Mouse (Mus musculus) kidney, adult 2 months (tissue): ENCODE measurements at regions not wholly inside any gene's neighbourhood (a gene's known extent, or its start where the extent isn't known, plus 50 kb on each side); places are given as distances from the start of the nearest gene placed in this dataset.

Source experiments
- DNase-seq: peaks from one replicate; pipeline ENCODE4 v3.0.0; 2021
- H3K27ac ChIP-seq: fragments of 200-500 bp; 2 replicates; pipeline ENCODE4 v1.5.1; 2012; ENCODE audit warnings: low read depth, low read length, control low read depth, inconsistent platforms; ENCODE audit not compliant: insufficient read depth
- H3K27me3 ChIP-seq: fragments of 200-500 bp; replicated peaks from 2 replicates; pipeline ENCODE4 v1.6.1; 2012; ENCODE audit warnings: mild to moderate bottlenecking, moderate library complexity, low read length, inconsistent platforms; ENCODE audit not compliant: control insufficient read depth, insufficient read depth
- H3K36me3 ChIP-seq: fragments of 200-500 bp; 2 replicates; pipeline ENCODE4 v1.6.1; 2012; ENCODE audit warnings: mild to moderate bottlenecking, moderate library complexity, low read length, inconsistent platforms; ENCODE audit not compliant: control insufficient read depth, insufficient read depth
- H3K4me1 ChIP-seq: fragments of 200-500 bp; 2 replicates; pipeline ENCODE4 v1.6.1; 2011; ENCODE audit warnings: low read length; ENCODE audit not compliant: control insufficient read depth, insufficient read depth
- H3K4me3 ChIP-seq: fragments of 200-500 bp; 2 replicates; pipeline ENCODE4 v1.5.1; 2011; ENCODE audit warnings: mild to moderate bottlenecking, low read depth, low read length, control low read depth; ENCODE audit not compliant: insufficient read depth
- CTCF ChIP-seq: fragments of 200-500 bp; conservative IDR thresholded peaks from 2 replicates; pipeline ENCODE4 v1.5.1; 2011; ENCODE audit warnings: low read depth, mild to moderate bottlenecking, control low read depth, low read length, moderate library complexity, mixed read lengths; ENCODE audit not compliant: insufficient read depth, insufficient read length
- POLR2A ChIP-seq: fragments of 200-500 bp; IDR thresholded peaks from one replicate; pipeline ENCODE4 v1.6.1; 2011; ENCODE audit warnings: low read depth, low read length, control low read depth
- WGBS: fragments of 180-500 bp; shearing (Covaris S2); methylation state at CpG from one replicate; pipeline ENCODE4 v1.1.7; 2018; 5-methylcytosine and 5-hydroxymethylcytosine counted together

DNA sequence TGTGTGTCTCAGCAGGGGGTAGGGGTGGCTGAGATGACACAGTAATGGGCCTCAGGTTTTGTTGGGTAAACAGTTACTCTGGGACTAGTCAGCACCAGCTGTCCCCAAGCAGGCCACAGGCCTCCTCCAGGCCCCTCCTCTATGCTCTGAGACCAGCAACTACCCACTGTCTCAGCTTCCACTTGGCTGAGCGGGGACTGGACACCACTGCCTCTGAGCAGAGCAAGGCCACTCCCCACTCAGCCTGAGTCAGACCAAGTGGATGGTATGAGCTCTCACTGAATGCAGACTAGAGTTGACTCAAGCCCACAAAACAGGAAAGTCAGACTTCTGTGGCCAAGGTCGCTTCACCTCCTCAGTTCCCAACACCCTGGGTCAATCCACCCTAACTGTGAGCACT is 540.5 kb upstream of the Btbd3 start:
- Histone ChIP-seq H3K27ac (no peak overlapping the region), H3K4me3 (no peak overlapping the region), H3K36me3 (no peaks in the 10 kb centered on the region), H3K27me3 (no peaks in the 10 kb centered on the region), H3K4me1 (no peaks in the 10 kb centered on the region)
- TF ChIP-seq CTCF, result no peak
- TF ChIP-seq POLR2A, result no peak
- peak; percentile 41 for DNase-seq
- 85% methylated on average over 2 of the region's 2 CpGs for WGBS

DNA sequence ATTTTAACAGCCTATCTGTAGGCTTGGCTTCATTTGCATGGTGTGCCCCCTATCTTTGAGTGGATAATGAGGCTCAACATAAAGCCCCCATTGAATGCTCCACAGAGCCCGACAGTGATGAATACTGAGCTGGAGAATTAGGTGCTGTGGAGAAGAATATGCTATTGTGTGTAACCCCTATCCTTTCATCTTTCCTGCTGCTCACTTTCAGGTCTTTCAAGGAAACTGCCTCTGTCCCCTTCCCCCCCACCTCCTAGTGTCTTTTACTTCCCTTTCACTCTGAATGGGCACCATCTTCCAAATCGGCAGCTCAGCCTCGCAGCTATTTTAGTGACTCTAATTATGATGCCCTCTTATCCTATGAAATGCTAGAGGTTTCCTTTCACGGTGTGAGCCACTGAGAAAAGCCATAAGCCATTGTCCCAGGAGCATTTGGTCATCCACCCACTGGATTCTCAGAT is 549.8 kb upstream of the Btbd3 start:
- no peak for DNase-seq
- Histone ChIP-seq H3K4me3 (no peak overlapping the region), H3K4me1 (no peaks in the 10 kb centered on the region), H3K36me3 (no peaks in the 10 kb centered on the region), H3K27me3 (no peaks in the 10 kb centered on the region; the same call in 1 of the 2 replicates), H3K27ac (no peak overlapping the region)
- 29% methylated on average over 4 of the region's 4 CpGs for WGBS
- TF ChIP-seq POLR2A (no peak), CTCF (no peak)

DNA sequence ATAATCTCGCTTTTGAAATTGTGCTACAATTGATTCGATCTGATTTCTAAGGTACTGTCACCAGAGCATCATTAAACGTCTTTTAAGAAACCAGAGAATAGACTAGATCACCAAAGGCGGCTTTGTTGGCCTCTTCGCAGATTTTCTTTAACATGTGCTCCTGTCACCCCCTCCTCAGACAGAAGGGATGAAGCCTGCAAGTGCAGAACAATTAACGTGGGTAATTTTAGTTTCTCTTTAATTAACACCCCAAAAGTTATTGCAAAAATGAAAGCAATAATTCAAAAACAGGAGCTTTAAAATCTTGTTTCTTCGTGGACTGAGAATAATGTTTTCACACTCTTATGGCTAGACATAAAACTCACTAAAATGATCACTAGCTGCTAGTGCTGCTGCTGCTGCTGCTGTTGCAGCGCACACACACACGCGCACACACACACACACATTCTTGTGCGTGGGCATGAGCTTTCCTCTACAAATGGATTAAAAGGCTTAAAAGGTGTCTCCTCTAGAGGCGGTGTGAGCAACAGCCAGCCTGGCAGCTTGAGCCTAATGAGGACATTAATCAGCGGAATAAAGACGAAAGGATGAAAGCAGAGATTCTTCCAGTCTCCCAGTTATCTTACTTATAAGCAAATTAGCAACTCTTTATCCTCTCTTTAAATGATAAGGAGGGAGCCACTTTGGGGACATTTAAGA is 550.5 kb upstream of the Btbd3 start:
- 55% methylated on average over 14 of the region's 14 CpGs for WGBS
- TF ChIP-seq CTCF (no peak), POLR2A (no peak)
- Histone ChIP-seq H3K27me3 (no peaks in the 10 kb centered on the region; the same call in 1 of the 2 replicates), H3K4me3 (no peak overlapping the region), H3K27ac (no peak overlapping the region), H3K36me3 (no peaks in the 10 kb centered on the region), H3K4me1 (no peaks in the 10 kb centered on the region)
- DNase-seq, result no peak

- no peak for TF ChIP-seq CTCF
- TF ChIP-seq POLR2A, result no peak
- H3K4me3 ChIP-seq, result no peak overlapping the region
- H3K4me1 ChIP-seq, result no peaks in the 10 kb centered on the region
- no peaks in the 10 kb centered on the region for H3K36me3 ChIP-seq
- 74% methylated on average over 12 of the region's 12 CpGs for WGBS
- H3K27me3 ChIP-seq, result no peaks in the 10 kb centered on the region; the same call in 1 of the 2 replicates
- peak overlapping the region; percentile 44; the same call in 1 of the 2 replicates for H3K27ac ChIP-seq
- no peak for DNase-seq
Measured at GRCm38 (mm10) chr2:137704948-137705723, 551.2 kb upstream of the Btbd3 start.

DNA sequence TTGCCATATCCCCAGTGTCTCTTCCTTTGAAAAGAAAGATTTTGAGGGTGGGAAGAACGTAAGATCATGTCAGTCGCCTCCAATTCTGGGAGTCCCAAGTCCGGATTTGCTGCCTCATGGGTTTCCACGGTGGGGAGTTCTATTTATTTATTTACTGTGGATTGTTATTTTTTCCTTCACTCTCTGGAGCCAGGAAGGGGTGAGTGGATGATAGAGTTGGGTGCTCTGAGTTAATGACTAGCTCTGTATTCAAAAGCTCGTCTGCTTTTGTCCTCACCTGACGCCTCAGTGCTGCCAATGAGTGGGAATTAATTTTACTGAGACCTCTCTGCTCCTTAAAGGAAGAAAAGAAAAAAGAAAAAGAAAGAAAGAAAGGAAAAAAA is 551.8 kb upstream of the Btbd3 start:
- Histone ChIP-seq H3K36me3 (no peaks in the 10 kb centered on the region), H3K4me1 (no peaks in the 10 kb centered on the region), H3K27me3 (no peaks in the 10 kb centered on the region; the same call in 1 of the 2 replicates), H3K27ac (peak overlapping the region; percentile 44; the same call in 1 of the 2 replicates), H3K4me3 (no peak overlapping the region)
- DNase-seq, result peak; percentile 47
- TF ChIP-seq POLR2A, result no peak
- no peak for TF ChIP-seq CTCF
- 52% methylated on average over 6 of the region's 6 CpGs for WGBS

GRCm38 (mm10) chr2:137704051-137704450 is 552.3 kb upstream of the Btbd3 start:
- Histone ChIP-seq H3K27me3 (no peaks in the 10 kb centered on the region; the same call in 1 of the 2 replicates), H3K4me1 (no peaks in the 10 kb centered on the region), H3K36me3 (no peaks in the 10 kb centered on the region), H3K27ac (no peak overlapping the region), H3K4me3 (no peak overlapping the region)
- no peak for TF ChIP-seq CTCF
- TF ChIP-seq POLR2A, result no peak
- DNase-seq, result no peak
- WGBS, result 65% methylated on average over 3 of the region's 3 CpGs

DNA sequence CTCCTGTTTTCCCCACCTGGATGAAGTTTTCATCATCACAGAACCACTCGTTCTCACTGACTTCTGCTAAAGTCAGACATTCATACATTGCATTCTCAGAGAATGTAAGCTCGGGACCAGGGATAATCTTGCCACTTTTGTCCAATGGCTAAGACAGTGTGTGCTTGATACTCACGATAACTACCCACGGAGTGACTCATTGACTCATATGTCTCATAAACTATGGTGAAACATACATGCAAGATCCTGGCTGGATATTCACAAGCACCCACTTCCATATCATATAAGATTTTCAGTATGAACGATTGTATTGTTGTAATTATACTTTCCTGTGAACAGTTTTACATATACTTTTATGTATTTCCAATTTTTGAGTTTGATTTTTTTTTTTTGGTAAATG is 560.5 kb upstream of the Btbd3 start:
- 90% methylated on average over 5 of the region's 5 CpGs for WGBS
- Histone ChIP-seq H3K4me3 (no peak overlapping the region), H3K36me3 (no peaks in the 10 kb centered on the region), H3K27me3 (no peaks in the 10 kb centered on the region), H3K4me1 (no peaks in the 10 kb centered on the region), H3K27ac (no peak overlapping the region)
- no peak for TF ChIP-seq POLR2A
- TF ChIP-seq CTCF, result no peak
- no peak for DNase-seq
